Mouse (Mus musculus): ENCODE measurements around the gene Myom1.
A peak's percentile ranks its signal among the peaks of the same experiment; 100 is the strongest.

Gene Myom1

DNA sequence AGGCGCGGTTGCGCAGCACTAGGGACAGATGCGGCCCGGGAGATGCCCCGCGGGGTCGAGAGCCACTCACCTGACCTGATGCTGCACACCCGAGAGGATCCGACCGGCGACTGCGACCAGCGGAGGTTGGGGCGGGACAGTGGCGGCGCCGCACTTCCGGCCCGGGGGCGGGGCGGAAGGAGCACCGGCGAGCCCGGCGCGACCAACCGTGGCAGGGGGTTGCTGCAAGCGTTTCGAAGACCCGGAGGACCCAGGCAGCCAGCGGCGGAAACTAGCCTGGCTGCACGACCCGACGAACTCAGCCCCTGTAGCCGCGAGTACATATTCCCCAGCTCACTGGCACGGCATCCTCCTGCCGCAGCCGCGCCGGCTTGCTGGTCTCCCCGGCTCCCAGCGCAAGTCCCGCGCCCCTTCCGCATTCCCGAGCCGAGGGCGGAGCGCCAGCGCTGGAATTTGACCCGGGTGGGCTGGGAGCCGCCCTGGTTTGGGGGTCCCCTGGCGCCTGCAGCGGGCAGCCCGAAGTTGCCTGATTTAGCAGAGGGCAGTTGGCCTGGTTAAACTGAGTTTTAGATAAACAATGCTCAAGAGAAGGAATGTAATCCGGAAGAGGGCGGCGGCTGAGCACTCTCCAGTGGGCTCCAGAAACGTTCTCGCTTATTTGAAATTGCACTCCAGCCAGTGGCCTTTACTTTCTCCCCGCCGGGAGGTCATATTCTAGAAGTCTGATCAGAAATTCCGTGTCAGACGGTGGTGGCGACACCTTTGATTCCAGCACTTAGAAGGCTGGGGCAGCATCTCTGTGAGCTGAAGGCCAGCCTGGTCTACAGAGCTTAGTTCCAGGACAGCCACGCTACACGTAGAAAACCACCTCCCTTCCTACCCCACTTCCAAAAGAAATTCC is 11.8 kb upstream of the Myom1 start:
- ATAC-seq (ENCODE audit: insufficient number of reproducible peaks, low FRiP score, low TSS enrichment), result peak; percentile 88

DNA sequence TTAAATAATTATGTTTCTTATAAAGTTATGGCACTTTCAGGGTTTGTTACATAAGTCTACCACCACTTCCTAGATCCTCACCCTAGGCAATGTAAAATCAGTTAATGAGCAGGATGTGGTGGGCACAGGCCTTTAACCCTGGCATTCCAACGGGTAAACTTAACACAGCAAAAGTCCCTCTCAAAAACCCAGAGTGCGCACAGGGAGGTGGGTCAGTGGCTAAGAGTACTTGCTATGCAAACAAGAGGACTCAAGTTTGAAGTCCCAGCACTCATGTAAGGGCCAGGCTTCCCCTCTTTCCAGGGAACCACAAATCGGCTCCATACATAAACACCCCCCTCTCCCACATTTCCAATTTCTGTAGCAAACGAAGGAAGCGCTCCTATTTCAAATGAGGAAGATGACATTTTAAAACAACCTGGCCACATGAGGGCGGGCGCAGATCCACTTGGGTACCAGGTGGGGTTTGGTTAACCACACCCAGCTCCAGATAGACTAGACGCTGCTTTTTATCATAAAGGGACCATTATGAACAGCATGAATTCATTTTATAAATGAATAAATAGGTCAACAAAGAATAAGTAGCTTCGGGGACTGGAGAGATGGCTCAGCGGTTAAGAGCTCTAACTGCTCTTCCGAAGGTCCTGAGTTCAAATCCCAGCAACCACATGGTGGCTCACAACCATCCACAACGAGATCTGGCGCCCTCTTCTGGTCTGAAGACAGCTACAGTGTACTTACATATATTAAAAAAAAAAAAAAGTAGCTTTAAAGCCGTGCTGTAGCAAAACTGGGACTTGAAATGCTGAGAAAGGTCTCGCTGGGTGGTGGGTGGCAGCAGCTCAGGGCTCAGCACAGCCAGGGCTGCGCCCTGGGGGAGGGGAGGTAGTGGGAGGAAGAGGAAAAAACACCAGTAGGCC is 10.5 kb upstream of the Myom1 start:
- no peak for ATAC-seq (ENCODE audit: insufficient number of reproducible peaks, low FRiP score, low TSS enrichment)

- no peak for ATAC-seq (ENCODE audit: insufficient number of reproducible peaks, low FRiP score, low TSS enrichment)
Observed at GRCm38 (mm10) chr17:70992662-70993061, 9.8 kb upstream of the Myom1 start.

DNA sequence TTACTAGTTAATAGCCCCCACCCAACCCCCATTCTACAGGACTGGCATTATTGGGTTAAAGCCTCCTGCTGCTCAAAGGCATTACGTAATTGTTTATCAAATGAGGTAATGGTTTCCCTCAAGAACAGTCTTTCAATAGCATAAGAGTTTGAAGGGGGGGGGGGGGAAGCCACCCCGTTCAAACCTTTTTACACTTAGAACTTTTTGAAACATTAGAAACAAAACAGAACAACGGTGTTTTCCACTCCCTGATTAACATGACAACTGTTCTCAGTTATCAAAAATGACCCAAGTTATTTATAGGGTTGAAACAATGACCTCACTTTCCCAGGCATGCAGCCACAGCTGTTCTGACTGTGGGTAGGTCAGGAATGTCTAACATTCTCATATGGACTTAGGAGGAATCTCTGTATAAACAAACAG is 9.0 kb upstream of the Myom1 start:
- ATAC-seq (ENCODE audit: insufficient number of reproducible peaks, low FRiP score, low TSS enrichment), result no peak

DNA sequence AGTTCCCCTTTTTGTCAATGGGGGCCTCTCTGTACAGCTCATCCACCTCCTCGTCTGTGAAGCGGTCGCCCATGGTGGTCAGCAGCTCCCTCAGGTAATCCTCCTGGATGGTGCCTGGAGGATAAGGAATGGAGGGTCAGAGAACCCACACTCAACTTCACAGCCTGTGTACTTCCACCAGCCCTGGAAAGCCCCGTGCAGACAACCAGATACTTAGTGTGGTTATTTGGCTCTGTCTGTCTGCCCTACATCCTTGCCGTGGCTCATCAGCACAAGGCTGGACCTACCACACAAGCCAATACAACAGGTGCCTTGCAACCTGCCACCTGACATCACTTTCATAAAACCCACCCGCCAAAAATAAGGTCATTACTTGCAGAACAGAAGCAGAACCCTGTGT is 7.8 kb upstream of the Myom1 start:
- ATAC-seq (ENCODE audit: insufficient number of reproducible peaks, low FRiP score, low TSS enrichment), result no peak

DNA sequence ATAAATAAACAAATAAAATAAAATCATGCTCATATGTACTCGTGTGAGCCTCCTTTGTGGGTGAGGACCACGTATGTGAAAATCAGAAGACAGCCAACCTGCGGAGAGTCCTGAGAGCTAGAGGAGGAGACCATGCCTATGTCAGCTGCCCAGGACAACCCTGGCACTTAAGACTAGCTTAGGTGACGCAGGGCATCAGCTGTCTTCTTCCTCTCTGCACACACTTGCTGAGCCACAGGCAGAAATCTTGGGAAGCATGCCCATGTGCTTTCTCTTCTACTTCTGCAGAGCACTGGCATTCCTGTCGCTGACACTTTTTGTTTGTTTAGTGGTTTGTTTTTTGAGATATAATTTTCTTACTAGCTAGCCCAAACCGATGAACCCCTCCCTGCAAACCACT is 6.9 kb upstream of the Myom1 start:
- ATAC-seq (ENCODE audit: insufficient number of reproducible peaks, low FRiP score, low TSS enrichment), result no peak

DNA sequence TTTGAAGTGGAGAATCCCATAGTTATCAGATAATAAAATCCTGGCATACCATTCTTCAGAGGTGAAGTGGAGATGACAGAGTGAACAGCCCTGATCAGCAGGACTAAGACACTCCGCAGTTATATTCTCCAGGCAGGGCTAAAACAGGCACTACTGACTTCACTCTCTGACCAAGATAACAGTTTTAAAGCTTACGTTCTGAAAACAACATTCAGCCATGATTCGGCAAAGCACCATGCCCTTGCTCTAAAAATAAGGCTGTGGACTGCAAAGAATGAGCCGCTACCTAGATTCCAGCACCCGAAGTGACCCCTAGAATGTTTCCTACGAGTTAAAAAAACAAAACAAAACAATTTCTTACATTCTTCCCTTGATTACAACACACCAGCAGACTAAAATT is 4.6 kb upstream of the Myom1 start:
- no peak for ATAC-seq (ENCODE audit: insufficient number of reproducible peaks, low FRiP score, low TSS enrichment)

DNA sequence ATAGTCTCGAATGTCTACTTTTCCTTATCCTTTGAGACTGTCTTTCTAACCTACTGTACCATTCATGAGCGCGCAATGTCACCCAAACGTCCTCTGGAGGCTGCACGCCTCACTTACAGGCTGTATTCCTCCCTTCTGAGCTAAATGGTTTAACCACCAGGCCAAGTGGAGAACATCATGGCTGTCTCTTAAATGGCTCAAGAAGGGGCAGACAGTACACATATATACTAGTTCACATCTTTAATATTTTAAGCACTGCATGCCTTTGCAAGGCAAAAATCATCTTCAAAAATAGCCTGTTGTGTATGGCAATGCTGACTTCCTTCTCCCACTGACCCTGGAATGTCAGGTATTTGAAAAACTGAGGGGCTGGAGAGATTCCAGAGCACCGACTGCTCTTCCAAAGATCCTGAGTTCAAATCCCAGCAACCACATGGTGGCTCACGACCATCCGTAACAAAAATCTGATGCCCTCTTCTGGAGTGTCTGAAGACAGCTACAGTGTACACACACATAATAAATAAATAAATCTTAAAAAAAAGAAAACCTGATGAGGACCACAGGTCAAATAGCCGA is 3.9 kb upstream of the Myom1 start:
- ATAC-seq (ENCODE audit: insufficient number of reproducible peaks, low FRiP score, low TSS enrichment), result no peak

- ATAC-seq (ENCODE audit: insufficient number of reproducible peaks, low FRiP score, low TSS enrichment), result no peak
Observed at GRCm38 (mm10) chr17:70999187-70999586, 3.2 kb upstream of the Myom1 start.

DNA sequence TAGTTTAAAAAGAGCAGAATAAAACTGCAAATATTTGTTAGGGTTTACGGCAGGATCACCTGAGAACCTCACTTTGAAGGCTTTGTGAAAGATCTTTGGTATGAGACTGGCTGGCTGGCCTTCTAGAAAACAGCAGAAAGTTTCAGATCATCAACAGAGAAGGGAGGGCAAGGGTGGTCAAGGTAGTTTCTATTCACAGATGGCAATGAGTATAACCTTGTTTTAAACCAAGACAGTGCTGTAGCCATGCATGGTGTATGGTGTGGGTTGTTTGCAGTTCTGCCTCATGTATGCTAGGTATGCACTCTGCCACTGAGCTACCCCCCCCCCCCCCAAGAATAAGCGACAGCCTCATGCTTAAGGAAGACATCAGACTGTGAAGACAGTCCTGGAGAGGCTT is 2.2 kb upstream of the Myom1 start:
- no peak for ATAC-seq (ENCODE audit: insufficient number of reproducible peaks, low FRiP score, low TSS enrichment)

DNA sequence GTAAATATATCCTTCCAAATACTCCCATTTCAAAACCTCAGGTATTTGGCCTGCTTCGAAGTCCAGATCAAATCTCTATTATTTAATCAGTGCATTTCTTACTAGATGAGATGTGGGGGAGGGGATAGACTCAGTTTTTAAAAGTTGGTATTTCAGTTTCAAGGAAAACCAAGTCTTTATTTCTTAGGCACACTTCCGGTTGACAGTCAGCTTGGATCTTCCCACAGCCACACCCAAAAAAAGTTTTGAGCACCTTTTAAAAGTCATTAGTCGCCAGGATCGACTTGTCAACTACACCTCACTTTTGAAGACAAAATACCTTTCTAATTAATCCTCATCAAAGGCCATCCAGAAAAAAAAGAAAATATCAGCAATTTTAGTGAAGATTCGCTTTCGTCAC is 1.4 kb upstream of the Myom1 start:
- no peak for ATAC-seq (ENCODE audit: insufficient number of reproducible peaks, low FRiP score, low TSS enrichment)

GRCm38 (mm10) chr17:71001699-71002080 is 743 bp upstream of the Myom1 start:
- ATAC-seq (ENCODE audit: insufficient number of reproducible peaks, low FRiP score, low TSS enrichment), result no peak

GRCm38 (mm10) chr17:71002744-71003094 is 286 bp downstream of the Myom1 start, which contains the start of gene Myl12a:
Gene Myl12a (minus strand): TSS chr17:71002878.
- no peak; the same call in 1 of the 2 replicates for ATAC-seq (ENCODE audit: insufficient number of reproducible peaks, low FRiP score, low TSS enrichment)

DNA sequence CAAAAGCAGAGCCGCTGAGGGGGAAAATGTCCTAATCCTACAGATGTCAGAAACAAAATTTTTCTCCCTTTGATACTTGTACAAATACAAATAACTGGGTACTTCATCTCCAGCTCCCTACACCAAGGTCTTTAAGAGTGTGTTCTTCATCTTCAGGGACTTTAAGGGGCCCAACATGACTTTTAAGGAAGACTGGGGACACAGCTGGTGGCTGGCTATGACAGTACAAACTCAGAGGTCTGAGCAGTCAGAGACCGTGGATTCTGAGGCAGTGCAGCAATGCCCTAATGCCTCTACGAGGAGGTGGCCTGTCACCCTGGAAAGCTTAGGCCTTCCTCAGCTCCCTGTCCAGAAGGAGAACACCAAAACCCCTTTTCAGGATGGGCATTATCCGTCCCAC is 679 bp downstream of the Myom1 start:
- ATAC-seq (ENCODE audit: insufficient number of reproducible peaks, low FRiP score, low TSS enrichment), result no peak

DNA sequence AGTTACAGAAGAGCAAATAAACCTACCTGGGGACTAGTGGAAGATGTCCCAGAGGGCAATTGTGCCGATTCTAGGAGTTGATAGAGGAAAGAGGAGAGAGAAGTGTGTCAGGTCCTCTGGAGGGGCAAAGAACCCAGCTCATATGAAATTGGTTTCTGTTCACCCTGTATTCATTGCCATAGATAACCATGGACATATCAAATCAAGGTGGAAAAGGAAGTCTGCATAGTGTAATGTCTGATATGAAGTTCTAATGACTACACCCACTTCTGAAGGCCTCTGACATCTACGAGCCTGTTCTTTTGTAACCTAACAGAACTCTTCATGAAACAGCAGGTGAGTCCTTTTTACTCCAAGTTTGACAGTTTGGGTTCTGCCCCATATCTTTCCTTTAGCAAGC is 1.3 kb downstream of the Myom1 start:
- ATAC-seq (ENCODE audit: insufficient number of reproducible peaks, low FRiP score, low TSS enrichment), result no peak

GRCm38 (mm10) chr17:71004186-71004960 is 1.9 kb downstream of the Myom1 start:
- no peak for ATAC-seq (ENCODE audit: insufficient number of reproducible peaks, low FRiP score, low TSS enrichment)

DNA sequence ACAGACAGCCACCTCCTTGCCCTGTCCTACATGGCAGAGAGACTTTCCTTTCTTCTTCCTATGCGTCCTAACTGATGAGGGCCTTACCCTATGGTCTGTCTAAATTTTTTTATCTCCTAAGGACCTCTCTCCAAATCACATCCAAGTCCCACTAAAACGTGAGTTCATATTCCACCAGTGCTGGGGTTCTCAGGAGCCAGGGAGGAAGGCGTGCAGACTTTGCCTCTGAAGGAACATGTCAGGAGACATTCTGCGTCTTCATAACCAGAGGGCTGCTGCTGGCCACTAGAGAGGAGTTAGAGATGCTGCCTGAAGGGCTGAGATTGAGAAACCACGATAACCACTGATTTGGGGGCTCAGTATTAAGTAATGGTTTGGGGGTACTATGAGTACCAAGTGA is 4.5 kb downstream of the Myom1 start:
- ATAC-seq (ENCODE audit: insufficient number of reproducible peaks, low FRiP score, low TSS enrichment), result no peak

- ATAC-seq (ENCODE audit: insufficient number of reproducible peaks, low FRiP score, low TSS enrichment), result no peak
Observed at GRCm38 (mm10) chr17:71008676-71009075, 6.2 kb downstream of the Myom1 start.

GRCm38 (mm10) chr17:71009751-71010150 is 7.3 kb downstream of the Myom1 start:
- ATAC-seq (ENCODE audit: insufficient number of reproducible peaks, low FRiP score, low TSS enrichment), result no peak

GRCm38 (mm10) chr17:71010646-71011242 is 8.3 kb downstream of the Myom1 start:
- ATAC-seq (ENCODE audit: insufficient number of reproducible peaks, low FRiP score, low TSS enrichment), result no peak

Measured in cerebellum, adult (tissue).